Mouse (Mus musculus): ENCODE measurements around the gene Lyz1. TPM values are rescaled to one million over a fixed set of nuclear protein-coding genes. Genes with fewer than 3 reads are reported as not detected.
"Not testable (repeated sequence)": the region's sequence is repeated elsewhere in the genome, so short reads cannot be mapped to it uniquely, and the experiment has no call there.

Lyz1 gene
- total RNA-seq, 2 experiments from 2014 or later: 10.8 to 14.0 TPM

- intact Hi-C loops (cut with DNase I): no loop called here
- DNase-seq (ENCODE audit: low spot score): no peak
Measured at GRCm38 (mm10) chr10:117288197-117289033, 4.3 kb downstream of the Lyz1 start.

DNA sequence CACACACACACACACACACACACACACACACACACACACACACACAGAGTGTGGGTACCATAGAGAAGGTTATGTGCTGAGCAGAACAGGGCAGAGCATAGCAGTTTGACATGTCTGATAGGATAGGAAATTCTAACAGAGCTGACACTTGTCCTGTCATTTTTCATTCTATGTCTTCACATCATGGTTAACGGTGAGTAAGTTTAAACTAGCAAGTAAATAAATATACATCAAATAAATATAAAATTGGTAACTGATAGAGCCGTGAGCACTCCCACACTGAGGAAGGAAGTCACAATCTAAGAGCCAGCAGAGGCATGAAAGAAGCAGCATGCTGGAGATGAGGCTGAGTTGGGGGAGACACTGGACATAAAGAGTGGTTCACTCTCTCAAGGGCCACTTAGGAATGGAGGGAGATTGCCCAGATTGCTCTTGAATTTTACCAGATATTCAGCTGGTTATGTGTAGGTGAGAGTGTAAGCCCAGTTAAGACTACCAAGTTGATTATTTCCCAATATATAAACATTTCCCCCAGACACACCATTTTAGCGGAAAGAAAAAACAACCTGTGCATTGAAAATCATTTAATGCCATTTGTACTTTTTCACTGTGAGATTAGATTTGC, 5.3 kb downstream of the Lyz1 start:
- no peak for DNase-seq (ENCODE audit: low spot score)

DNA sequence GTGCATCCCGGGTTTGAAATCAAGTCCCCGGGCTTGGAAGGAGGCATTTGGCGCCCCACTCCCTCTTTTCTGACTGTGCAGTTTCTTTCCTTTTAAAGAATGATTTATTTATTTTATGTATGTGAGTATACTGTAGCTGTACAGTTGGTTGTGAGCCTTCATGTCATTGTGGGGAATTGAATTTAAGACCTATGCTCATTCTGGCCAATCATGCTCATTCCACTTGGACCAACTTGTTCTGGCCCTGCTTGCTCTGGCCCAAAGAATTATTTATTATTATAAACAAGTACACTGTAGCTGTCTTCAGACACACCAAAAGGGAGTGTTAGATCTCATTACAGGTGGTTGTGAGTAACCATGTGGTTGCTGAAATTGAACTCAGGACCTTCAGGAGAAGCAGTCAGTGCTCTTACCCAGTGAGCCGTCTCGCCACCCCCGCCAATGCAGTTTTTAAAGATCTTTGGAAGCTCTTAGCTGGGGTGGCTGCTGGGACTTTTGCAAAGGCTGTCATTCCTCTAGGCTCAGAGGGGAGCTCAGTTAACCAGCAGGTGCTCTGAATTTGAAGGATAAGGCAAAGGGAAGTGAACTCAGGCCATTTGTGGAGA, 6.2 kb downstream of the Lyz1 start:
- no peak for DNase-seq (ENCODE audit: low spot score)
- intact Hi-C loops (cut with DNase I): no loop called here

More for the DNA sequence above, 5.3 kb downstream of the Lyz1 start:
- intact Hi-C loops (cut with DNase I): no loop called here

DNA sequence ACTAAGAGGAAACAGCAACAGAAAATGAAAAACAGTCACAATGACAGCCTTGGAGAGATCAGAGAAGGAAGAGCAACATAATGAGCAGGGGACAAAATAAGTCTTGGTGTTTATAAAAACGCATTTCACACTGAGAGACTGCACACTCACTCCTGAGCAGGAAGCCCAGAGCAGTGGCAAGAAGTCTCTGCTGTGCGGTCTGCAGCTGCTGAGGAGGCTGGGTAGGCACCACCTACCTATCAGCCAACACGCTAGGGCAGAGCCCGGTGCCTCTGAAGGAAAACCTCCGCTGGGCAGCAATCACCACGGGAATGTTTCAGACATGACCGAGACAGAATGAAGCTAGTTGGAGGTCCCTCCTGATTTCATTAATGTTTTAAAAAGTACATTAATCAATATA, 7.1 kb downstream of the Lyz1 start:
- DNase-seq (ENCODE audit: low spot score); intact Hi-C loops (cut with DNase I): not testable (repeated sequence)

DNA sequence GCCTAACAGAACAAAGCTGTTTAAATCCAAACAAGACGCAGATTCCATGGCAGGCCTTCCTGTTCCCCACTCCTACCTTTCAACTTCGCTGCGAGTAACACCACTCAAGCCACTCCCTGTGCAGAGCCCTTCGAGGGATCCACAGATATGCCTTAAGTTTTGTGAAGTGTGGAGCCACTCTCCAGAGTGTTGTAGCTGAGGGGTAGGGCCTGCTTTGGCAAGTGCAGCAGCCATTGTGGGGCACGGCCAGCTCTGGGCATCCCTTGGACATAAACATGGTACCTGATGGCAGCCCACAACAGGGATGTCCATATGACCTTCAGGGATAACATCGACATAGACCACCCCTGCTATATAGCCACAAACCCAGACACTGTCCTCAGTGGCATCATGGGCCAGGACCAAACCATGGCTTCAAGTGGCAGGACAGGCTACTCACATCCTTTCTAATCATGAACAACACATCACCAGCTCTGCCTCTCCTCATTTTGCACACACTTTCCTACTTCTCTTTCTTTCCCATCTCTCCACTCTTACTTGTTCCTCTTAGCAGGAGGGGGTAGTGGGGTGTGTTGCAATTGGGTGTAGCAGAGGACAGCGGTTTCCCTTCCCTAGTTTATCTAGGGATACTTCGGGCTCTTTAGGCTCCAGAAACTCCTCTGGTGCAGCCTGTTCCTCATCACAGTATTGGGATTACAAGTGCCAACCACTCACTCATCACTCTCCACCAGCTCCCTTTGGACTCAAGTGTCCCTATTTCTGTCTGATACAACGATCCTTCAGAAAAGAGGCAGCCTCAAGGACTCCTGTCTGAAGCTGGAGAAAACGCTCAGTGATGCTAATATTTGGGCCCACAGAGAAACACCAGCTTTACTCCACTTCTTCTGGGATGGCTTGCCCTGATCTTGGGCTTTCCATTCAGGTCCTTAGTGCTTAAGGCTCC, 7.8 kb downstream of the Lyz1 start:
- intact Hi-C loops (cut with DNase I): no loop called here
- DNase-seq (ENCODE audit: low spot score): no peak

DNA sequence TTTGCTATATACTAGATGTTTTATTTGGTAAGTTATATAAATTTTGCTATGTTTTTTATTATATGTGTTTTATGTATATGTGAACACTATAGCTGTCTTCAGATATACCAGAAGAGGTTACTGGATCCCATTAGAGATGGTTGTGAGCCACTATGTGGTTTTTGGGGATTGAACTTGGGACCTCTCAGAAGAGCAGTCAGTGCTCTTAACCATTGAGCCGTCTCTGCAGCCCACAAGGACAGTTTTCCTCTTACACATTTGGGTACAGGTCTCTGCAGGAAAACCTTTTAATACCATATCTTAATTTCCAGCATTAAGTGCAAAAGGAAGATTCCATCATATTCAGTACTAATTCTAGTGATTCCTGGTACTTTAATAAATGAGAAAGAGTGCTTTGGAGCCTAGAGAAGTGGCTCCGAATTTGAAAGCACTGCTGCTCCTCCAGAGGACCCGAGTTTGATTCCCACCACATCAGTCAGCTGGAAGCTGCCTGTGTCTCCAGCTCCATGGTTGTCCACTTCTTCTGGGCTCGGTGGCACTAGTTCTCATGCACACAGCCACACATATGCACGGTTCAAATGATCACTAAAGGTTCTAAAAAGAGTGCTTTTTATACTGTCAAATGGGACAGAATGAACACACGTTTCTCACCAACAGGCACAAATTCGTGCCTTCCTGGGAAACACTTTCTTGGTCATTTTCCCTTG, 8.6 kb downstream of the Lyz1 start:
- intact Hi-C loops (cut with DNase I): no loop called here
- no peak for DNase-seq (ENCODE audit: low spot score)

DNA sequence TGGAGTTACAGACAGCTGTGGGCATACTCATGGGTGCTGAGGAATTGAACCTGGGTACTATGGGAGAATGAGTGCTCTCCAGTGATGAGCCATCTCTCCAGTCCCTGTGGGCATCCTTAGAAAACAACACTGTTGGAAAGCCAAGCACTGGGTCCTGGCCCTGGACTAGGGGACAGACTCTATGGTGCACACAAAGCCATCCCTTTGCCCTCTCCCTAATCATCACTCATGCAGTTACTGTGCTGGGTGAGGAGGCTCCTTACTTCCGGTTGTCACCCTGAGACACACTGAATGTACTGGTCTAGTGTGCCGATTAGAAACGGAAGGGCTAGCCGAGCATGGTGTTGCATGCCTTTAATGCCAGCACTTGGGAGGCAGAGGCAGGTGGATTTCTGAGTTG, 9.5 kb downstream of the Lyz1 start:
- DNase-seq (ENCODE audit: low spot score); intact Hi-C loops (cut with DNase I): not testable (repeated sequence)

- DNase-seq (ENCODE audit: low spot score): no peak
- intact Hi-C loops (cut with DNase I): no loop called here
Measured at GRCm38 (mm10) chr10:117282551-117282950, 10.1 kb downstream of the Lyz1 start.

- intact Hi-C loops (cut with DNase I): no loop called here
- DNase-seq (ENCODE audit: low spot score): no peak
Measured at GRCm38 (mm10) chr10:117282049-117282448, 10.6 kb downstream of the Lyz1 start, which contains the start of gene Lyz2. Lyz2 (minus strand) TSS chr10:117282321.

- intact Hi-C loops (cut with DNase I): no loop called here
- DNase-seq (ENCODE audit: low spot score): no peak
Measured at GRCm38 (mm10) chr10:117281381-117281920, 11.2 kb downstream of the Lyz1 start.

DNA sequence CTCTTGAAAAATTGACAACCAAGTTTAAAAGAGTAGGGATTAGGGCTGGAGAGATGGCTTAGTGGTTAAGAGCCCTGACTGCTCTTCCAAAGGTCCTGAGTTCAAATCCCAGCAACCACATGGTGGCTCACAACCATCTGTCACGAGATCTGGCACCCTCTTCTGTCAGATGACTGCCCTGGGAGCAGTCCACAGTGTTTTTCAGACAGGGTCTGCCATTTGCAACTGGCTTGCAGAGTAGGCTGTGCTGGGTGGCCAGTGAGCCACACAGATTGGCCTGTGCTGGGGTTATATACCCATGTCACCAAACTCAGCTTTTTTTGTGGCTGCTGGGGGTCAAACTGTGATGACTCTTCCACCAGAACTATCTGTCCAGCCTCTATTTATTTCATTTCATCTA, 12.7 kb downstream of the Lyz1 start:
- intact Hi-C loops (cut with DNase I): no loop called here
- no peak for DNase-seq (ENCODE audit: low spot score)

- DNase-seq (ENCODE audit: low spot score); intact Hi-C loops (cut with DNase I): not testable (repeated sequence)
Measured at GRCm38 (mm10) chr10:117278510-117278909, 14.2 kb downstream of the Lyz1 start.

DNA sequence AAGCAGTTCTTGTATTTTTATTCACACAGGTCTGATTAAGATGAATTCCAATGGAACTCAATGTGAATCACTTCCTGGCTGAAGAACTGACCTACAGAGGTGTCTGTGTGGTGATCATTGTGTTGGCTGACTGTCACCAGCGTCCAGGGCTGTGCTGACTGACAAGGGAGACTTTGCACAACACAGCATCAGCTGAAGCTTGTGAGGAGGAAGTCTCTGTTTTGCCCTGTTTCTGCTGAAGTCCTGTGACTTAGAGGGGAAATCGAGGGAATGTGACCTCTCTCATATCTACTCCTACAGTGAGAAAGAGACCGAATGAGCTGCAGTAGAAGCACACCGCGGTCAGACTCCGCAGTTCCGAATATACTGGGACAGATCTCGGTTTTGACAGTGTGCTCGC, 14.9 kb downstream of the Lyz1 start:
- DNase-seq (ENCODE audit: low spot score); intact Hi-C loops (cut with DNase I): not testable (repeated sequence)

- intact Hi-C loops (cut with DNase I): no loop called here
- no peak for DNase-seq (ENCODE audit: low spot score)
Measured at GRCm38 (mm10) chr10:117275681-117276369, 16.8 kb downstream of the Lyz1 start.

DNA sequence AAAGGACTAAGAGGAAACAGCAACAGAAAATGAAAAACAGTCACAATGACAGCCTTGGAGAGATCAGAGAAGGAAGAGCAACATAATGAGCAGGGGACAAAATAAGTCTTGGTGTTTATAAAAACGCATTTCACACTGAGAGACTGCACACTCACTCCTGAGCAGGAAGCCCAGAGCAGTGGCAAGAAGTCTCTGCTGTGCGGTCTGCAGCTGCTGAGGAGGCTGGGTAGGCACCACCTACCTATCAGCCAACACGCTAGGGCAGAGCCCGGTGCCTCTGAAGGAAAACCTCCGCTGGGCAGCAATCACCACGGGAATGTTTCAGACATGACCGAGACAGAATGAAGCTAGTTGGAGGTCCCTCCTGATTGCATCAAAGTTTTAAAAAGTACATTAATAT, 18.0 kb downstream of the Lyz1 start:
- DNase-seq (ENCODE audit: low spot score): not testable (repeated sequence)
- intact Hi-C loops (cut with DNase I): loop anchor here (5.0 kb wide), 2 partner anchors 58 to 163 kb away; no protein-coding TSS in a partner anchor

DNA sequence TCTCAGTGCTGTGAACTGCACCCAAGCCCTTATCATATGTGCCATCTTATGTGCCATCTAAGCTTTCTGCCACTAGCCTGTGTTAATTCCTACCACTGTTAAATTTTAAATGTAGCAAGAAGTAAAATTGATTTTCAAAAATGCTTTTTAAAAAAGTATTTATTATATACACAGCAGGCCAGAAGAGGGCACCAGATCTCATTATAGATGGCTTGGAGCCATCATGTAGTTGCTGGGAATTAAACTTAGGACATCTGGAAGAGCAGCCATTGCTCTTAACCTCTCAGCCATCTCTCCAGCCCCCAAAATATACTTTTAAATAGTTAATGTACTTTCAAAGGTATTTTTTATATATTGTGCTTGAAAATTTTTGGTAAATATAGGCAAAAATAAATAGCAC, 20.6 kb downstream of the Lyz1 start:
- intact Hi-C loops (cut with DNase I): loop anchor here (5.0 kb wide), 2 partner anchors 60 to 165 kb away; no protein-coding TSS in a partner anchor
- DNase-seq (ENCODE audit: low spot score): no peak

- intact Hi-C loops (cut with DNase I): no loop called here
- no peak for DNase-seq (ENCODE audit: low spot score)
Measured at GRCm38 (mm10) chr10:117259870-117260269, 32.8 kb downstream of the Lyz1 start.

DNA sequence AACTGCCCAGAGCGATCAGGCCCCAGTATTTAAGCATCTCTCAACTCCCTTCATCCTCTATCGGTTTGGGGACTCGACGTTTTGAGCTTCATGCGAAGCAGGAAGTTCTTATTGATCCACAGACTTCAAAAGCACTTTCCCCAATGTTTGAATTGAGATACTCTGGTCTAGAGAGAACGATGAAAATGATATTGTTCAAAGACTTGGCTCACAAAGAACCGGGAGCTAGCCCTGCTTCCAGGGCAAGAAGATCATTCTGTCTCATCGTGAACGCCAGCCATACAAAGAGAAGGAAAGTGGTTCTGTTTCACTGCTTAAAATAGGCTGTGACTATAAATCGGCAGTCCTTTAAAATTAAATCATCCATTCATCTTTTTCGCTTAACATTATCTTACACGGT, 54.1 kb downstream of the Lyz1 start, which contains the start of gene 9530003J23Rik:
9530003J23Rik (minus strand) TSS at position 101 of the 400 bp plus-strand sequence.
- intact Hi-C loops (cut with DNase I): no loop called here

More for the DNA sequence above, 54.1 kb downstream of the Lyz1 start, which contains the start of gene 9530003J23Rik:
- DNase-seq (ENCODE audit: low spot score): no peak

Measured in heart, postnatal 25 days (tissue).